Mouse (Mus musculus): ENCODE measurements around the gene Pdx1. TPM values are rescaled to one million over a fixed set of nuclear protein-coding genes. Genes with fewer than 3 reads are reported as not detected.

Pdx1 gene
- total RNA-seq, 1 experiment from 2014 or later = not detected

DNA sequence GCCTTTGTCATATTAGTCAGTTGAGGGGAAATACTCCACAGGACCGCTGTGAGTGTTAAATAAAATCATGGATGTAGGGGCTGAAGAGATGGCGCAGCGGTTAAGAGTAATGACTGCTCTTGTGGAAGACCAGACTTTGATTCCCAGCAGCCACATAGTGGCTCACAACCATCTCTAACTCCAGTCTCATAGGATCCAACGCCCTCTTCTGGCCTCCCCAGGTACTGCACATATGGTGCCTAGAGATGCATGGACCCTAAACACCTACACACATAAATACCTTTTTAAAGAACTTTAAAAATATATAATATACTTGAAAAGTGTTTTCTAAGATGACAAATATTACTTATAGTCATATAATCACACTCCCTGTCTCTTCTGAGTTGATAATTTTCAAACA is 14.6 kb downstream of the Pdx1 start:
- no peak for DNase-seq

DNA sequence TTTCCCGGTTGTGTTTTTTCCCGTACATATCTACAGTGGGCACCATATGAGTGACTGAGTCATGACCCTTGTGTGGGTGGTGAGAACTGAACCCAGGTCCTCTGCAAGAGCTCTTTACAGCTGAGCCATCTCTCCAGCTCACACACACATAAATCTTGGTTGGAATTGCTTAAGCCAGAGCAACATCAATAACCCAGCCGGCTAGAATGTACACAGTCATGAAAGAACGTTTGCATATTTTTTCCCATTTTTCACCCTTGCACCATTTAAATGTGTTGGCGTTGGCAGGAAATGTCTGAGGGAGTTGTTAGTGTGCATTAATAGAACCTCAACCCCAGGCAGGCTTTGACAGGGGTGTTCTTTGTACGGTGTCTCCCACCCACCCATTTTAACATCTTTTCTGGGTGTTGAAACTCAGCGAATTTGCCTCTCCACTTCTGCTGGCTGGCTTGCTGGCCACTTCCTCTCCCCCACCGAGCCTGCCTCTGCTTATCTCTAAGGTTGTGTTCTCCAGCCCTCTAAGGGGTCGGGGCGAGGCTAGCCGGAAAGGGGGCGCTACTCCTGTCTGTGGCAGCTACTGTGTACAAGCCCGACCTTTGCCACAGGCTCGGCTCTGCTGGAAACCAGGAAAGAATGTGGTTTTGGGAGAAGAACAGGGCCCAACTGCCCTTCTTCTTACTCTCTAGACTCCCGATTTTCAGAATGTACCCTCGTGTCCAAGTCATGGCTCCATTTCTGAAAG is 22.2 kb downstream of the Pdx1 start:
- DNase-seq = no peak

DNA sequence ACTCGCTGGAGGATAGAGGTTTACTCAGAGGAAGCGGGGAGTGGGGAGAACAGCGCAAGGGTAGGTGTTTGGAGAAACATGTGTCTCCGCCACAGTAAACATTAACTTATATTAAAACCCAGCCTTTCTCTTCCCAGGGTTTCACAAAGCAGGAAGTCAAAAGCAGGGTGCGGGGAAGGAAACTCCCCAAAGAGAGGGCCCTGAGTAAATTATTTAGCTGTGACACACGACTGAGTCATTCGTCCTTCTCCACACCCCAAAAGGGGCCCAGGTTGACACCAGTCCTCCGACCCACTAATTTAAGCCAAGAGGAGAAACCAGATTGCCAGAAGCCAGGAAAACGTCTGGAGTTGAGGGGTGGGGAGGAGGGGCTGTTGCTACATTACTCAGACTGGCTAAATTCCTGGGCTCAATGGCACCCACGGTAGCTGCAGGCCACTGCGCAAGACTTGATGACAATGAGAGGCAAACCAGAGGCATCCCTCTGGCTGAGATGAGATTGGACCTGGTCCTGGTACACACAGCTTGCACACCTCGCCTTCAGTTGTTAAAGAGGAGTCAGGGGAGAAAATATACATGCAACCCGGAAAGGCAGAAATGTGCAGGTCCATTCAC is 22.9 kb downstream of the Pdx1 start:
- DNase-seq = no peak

DNA sequence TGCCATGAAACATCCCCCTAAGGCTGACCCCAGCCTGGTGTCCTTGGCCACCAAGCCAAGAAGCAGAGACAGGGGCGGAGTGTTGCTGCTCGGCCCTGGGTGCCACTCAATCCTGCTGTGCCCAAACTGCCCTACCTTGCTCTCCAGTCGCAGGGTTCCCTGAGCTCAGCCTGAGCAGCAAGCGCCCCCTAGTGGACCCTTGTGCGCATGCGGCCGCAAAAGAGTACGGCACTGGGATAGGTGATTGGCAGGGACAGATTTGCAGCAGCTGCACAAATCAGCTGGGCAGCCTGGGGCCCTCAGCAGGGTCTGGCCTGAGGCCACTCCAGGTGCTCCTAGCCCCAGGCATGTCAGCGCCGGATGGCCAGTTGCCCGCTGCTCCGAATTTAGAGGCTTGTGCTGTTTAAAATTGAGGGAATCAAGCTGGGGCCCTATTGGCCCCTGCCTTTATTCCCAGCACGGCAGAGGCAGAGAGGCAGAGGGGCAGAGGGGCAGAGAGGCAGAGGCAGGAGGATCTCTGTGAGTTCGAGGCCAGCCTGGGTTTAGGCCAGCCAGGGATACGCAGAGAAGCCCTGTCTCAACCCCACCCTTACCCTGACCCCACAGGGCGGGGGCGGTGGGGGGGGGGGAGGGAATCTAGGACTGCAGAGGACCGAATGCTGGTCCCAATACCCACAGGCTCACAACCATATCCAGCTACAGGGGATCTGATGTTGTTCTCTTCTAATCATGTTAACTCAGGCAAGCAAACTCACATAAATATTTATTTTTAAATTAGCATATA is 23.6 kb downstream of the Pdx1 start:
- DNase-seq = peak; percentile 82

DNA sequence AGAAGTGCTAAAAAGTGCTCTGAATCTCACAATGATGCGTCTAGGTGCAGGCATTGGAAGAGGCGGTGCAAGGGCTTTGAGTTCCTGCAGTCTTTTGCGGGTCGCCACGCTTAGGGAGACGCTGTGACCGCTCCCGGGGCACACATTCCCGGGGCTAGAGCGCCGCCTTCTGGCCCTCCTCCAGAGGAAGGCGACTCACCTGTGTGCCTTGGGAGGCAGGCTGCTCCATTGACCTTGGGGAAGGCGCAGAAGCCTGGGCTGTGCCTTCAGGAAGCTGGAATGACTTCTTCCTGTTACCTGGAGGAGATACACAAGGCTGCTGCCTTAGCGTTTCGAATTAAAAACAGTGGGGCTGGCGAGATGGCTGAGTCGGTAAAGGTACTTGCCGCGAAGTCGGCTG is 24.4 kb downstream of the Pdx1 start:
- no peak for DNase-seq

DNA sequence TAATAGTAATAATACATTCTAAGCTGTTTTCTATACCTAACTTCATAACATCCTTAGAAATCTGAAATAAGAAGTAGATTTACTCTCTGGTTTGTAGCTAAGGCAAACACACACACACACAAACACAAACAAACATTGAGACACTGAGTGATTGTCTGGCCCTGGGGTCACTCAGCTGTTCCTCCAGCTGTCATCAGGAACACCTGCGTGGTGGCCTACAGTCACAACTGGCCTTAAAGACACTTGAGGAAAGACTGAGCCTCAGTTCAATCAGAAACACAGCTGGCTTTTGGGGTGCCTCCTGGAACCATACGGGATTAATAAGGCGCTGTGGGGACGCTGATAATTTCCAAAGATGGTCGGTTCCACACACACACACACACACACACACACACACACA is 27.5 kb downstream of the Pdx1 start:
- no peak for DNase-seq

DNA sequence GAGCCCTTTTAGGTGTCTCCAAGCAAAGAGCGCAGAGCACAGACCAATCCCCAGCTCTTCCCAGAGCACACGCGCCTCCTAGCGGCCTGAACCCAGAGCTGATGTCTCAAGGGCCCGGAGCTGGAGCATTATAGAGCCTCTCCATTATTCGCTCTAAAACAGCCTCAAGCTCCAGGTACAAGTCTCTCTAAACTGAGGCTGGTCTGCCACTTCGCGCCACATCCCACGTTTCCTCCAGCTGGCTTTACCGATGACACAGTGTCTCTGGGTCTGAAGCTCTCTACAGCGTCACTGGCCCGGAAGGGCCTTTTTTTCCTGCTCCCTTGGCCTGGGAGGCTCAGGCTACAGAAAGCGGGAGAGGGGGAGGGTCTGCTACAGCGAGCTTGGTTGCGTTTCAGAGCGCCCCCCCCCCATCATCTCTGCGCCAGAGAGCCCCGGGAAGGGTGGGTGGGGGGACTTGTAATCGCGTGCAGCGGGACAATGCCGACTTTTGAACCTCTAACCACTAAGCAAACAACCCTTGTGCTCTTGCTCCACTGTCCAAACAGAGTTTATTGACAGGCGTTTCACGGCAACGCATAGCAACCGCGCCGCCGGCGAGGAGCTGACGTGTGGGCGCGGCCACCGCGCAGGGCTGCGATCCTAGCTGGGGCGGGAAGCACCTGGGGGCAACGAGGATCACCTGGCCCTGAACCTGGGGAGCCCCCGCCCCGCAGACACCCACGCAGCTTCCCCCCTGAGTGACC is 29.7 kb downstream of the Pdx1 start:
- DNase-seq = peak; percentile 60

DNA sequence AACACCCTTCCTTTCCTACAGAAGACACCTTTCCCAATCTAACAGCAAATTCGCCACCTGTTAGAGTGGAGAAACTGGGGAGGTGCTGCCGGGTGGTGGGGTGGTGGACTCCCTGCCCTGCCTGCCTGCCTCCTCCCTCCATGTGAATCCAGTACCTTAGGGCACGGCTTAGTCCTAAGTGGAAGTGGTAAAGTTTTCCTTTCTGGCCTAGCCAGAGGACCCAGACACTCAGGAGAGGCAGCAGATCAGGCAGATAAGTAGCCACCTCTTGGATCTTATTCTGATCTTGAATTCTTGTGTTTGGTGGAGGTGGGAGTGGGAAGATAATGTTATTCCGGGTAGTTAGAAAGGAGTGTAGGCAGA is 30.2 kb downstream of the Pdx1 start:
- DNase-seq = no peak

DNA sequence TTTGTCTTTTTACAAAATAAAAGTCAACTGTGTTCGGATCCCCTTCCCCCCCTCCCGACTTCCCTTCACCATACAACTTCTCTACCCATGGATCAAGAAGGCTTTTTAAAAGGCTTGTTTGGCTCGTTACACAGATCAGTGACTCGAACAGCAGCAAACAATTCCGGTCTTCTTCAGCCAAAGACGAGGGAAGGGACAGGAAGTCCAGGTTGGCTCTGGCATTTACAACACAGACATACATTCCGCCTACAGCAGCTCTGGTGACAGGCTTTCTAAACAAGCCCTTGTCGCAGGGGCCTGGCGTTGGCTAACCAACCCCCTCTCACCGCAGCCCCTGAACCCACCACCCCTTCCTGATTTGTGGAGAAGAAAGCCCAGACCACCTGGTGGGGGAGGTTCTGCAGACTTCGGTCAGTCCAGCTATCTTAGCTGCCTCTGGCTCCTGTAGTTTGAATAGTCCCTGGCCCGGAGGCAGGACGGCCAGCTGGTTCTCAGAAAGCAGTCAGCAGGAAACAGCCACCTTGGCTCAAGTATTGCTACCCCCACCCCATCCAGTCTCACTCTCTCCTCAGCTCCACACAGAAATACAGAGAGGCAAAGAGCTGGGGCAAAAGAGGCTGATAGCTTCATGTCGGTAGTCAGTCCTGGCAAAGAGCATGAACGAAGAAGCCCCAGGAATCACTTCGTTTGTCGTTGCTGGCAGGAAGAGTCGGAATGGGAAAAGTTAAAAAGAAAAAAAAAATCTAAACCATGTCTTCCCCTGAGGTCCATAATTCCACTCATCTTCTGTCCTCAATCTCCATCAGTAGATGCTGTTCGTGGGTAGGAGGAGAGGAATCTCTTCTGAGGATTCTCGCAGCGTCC is 31.4 kb downstream of the Pdx1 start:
- DNase-seq = no peak

DNA sequence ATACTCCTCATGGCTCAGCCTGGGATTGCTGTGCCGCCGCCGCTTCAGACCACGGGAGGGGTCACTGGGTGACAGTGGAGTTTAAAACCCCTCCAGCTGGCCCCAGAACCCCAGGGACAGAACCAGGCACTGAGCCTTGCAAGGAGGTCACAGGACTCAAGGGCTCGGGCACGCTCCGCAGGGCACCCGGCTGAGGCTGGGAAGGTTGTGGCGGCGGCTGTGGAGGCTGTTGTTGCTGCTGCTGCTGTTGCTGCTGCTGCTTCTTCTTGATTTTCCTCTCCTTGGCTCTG is 32.0 kb downstream of the Pdx1 start:
- DNase-seq = no peak

DNA sequence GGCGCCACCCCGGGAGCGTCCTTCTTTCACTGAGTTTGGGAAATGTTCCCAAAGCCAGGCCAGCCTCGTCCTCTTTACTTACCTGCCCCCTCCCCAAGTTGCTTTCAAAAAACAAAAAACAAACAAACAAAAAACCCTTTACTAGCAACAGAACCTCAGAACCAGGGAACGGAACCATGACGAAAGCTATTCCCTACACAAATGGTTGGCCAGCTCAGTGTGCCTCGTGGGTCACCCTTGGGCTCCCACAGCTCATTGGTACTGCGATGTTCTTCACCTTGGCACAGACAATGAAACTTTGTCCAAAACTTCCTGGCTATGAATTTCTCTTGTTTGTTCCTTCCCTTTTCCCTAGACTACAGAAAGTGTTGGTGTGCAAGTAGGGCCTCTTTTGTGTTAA is 32.4 kb downstream of the Pdx1 start:
- no peak for DNase-seq

DNA sequence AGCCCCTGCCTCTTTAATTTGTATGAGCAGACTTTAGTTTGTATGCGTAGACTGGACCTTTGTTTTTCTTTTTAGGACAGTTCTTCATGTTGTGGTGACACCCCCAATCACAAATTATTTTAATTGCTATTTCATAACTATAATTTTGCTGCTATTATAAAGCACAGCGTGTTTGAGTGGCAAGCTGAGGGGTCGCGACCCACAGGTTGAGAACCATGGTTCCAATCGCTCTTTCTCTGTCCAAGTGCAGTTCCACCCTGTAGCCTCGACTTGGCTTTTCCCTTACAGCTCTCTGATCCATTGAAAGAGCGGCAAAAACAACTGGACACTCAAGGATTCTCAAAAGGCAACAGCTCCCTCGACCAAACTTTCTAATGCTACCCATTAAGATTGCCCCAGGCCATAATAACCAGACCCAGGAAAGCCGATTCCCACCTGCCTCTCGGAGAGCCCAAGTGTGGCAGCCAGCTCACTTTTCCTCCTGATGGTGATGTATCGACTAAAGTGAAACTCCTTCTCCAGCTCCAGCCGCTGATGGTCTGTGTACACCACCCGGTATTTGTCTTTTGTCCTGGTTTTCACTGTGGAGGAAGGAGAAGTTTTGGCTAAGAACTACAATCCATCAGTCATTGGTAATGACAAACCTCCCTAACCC is 33.1 kb downstream of the Pdx1 start:
- DNase-seq = no peak

DNA sequence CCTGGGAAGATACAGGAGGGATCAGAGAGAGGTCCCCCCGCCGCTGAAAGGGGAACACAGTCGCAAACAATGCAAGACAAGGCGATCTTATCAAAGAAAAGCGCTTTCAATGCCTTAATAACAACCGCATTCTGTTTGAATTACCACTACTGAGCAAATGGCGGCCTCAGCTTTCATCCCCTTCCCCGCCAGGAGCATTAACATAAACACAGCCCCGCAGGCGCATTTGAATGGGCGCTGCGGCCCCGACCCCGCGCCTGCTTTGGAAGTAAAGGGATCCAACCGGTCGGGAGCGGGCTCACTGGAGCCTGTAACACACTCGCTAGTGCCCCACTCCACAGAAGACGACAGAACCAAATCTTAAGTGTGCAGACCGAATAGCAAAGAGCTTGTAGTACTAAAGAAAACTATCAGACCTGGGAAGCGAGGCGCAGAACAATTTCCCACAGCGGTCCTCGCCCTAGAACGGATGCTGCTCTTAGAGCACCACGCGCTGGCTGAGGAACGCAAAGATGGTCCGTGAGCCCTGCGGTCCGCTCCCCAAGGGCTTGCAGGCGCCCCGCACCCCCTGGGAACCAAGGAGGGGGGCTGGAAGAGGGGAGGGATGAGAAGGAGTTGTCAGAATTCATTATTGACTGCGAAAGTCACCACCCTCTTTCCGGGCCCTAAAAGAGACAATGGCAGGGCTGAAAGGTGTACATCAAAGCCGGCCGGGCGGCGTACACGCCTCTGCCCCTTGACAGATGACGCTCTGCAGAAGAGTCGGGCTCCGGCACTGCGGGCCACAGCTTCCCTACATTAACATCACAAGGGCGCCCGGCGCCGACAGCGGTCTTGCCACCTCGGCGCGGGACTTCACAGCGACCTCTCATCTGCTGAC is 34.8 kb downstream of the Pdx1 start:
- DNase-seq = no peak

DNA sequence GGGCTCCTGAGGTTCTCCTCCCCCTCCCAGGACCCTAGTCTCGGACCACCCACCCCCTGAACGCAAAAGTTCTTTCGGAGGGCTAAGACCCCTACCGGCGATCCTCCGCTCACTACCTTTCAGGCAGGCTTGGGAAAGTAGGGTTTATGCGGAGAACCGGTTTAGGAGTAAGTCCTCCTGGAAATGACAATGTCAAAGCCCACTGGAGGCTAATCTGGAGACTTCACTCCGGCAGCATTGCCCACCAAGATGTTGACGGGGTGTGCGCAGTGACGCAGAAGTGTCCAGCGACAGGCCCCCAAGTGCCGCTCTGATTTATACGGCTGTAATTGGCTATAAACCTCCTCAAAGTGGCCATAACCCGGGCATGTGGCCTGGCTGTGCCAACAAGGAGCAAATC is 35.4 kb downstream of the Pdx1 start:
- DNase-seq = no peak

DNA sequence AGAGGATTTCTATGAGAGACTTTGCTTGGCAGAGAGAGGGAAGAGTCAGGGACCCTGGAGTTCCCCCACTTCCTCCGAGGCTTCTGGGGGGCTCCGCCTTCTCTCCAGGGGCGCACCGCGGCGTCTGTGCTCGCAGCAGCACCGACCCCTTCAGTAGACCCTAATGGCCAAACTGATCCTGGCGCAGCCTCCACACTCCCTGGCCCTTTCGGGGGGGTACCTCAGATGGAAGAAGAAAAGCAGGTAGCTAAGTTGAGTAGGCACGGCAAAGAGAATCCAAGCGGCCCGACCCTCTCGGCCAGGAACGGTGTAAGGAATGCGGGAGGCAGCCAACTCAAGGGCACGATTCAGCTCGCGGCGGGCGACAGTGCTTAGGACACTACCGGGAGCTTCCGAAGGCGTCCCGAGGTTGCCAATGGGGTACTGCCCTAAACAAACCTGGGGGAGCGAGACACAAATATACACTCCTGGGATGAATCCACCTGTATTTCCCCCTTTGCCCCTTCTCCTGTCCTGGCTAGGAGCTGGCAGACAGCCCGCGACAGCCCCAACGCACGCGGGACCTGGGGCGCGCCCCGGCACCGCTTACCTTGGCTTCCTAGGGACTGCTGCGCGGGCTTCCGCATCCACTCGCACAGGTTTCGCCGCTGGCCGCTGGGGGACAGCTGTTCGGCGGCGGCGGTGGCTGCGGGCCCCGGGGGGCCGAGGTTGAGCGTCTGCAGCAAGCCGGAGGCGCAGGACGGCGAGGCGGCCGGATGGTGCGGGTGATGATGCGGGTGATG is 36.3 kb downstream of the Pdx1 start:
- no peak for DNase-seq

DNA sequence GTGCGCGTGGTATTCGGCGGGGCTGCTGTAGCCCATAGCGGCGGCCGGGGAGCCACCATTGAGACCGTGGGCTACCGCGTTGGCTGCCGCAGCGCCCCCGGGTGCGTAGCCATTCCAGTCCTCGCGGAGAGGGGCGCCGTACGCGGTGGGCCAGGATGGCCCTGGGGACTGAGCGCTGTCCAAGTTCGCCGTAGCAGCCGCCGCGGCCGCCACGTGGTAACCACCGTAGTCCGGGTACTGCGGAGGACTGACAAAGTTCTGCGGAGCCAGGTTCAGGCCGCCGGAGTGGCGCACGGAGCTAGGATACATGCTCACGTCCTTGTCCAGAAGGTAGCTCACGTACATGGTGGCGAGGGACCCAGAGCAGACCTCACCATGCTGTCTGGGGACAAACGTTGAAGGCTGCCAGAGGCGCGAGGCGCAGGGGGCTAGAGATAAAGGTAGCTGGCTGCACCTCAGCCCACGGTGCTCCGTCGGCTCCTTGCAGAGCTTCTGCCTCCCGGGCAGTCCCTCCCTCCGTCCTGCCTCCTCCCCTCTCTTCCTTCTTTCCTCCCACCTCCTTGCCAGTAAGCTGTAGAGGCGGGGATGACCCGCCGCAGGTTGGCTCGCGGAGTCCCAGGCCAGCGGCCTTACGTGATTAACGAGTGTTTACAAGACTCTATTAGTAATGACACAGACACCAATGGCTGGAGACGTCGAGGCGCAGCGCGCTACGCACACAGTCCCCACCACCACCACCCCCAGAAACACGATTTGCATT is 37.1 kb downstream of the Pdx1 start, which contains the start of gene Cdx2:
Cdx2 (minus strand) TSS at position 633 of the 760 bp plus-strand sequence.
- DNase-seq = no peak

DNA sequence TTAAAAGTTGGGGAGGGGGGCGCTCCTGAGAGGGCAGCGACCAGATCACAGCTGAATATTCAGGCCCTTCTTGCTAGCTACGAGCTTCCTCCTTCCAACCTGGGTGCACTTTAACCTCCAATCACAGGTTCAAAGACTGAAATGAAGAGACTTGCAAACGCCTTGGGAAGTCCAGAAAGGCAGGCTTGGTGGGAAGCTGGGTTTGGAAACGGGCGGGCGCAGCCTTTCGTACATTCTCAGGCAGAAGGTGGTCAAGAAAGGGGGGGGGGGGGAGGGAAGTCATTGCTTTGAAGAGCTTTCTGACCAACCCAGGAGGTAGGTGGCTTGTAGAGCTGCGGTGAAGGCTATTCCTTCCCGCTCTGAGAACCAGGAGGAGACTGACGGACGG is 37.6 kb downstream of the Pdx1 start:
- no peak for DNase-seq

DNA sequence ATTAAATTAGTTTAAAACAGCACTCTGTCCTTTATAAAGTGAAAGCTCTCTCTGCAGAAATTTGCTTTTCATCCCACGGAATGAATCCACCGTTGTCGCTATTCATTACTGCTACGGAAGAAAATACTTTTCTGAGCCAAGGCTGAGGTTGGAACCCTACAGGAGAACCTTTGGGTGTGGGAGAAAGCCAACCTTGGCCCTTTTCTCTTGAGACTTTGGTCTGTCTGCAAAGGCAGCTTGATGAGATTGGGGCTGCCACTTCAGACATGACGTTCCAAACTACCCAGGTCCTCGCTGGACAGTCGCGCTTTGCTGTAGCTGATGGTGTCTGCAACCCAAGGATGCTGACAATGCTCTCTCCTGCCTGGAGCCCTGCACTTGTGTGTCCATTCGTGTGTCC is 38.7 kb downstream of the Pdx1 start:
- no peak for DNase-seq

DNA sequence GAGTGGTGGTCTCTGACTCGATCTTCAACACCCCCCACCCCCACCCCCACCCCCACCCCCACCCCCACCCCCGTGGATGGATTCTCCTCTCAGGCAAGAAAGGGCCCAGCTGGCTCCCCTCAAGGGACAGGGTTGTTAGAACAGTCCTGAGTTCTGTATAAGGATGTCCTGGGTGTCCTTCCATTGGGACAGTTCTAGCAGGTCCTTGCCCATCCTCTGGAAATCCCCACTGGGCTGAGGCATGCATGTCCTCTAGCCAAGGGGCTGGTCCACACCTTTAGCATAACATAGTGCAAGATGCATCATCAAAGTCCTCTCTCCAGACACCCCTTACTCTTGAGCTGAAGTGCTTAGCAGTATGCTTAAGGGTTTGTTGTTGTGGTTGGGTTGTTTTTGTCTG is 40.0 kb downstream of the Pdx1 start:
- no peak for DNase-seq

Measured in adrenal gland, postnatal 14 days (tissue).